Mouse (Mus musculus): Measurements from ENCODE around the gene Tpi1. TPM values are rescaled to one million over a fixed set of nuclear protein-coding genes. Genes with fewer than 3 reads are reported as not detected.

Gene Tpi1
- 11.3 and 43.1 TPM in 2 replicates for polyA plus RNA-seq (2012; ENCODE audit: low replicate concordance)

GRCm38 (mm10) chr6:124813933-124814332 is at the start of gene Tpi1:
Tpi1 (minus strand) TSS chr6:124814296.

DNA sequence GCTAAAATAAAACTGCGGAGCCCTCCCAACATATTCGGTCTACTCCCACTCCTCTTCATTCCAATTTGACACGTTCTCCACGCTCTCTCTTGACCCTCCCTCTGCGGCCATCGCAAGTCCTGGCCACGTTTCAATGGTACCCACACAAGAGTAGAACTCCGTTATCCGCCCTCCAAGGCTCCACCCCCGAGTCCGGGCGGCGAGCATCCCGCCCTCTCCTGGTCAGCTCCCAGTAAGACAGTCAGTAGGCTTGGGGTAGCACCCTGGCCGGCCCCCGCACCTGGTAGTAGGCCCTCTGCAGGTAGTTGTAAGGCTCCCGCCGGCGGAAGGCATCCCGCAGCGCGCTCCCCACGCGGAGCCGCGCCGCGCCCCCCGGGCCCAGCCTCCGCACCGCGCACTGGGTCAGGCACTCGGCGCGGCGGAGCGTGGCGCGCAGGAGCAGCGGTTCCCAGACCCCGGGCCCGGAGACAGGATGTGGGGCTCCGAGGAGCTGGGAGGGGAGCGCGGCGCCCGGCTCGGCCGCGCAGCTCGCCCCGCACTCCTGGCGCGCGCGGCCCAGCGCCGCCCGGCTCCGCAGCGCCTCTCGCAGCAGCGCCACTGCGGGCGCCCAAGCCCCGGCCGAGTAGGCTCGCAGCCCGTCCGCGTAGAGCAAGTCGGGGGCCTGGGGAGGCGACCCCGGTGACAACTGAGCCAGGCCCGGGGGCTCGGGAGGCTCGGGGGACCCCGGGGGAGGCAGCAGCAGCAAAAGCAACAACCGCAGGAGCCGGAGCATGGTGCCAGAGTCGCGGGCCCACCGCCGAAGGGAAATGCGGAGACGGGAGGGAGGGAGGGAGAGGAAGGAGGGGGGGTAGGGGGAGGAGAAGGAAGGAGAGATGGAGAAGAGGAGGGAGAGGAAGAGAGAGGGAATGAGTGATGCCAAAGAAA is 43.1 kb upstream of the Tpi1 start, which contains the start of gene P3h3:
Gene P3h3 (minus strand): TSS at position 837 of the 924 bp plus-strand sequence.

GRCm38 (mm10) chr6:124840241-124841167 is 26.4 kb upstream of the Tpi1 start, which contains the start of gene Gnb3:
Gnb3 (minus strand) TSS chr6:124840275.

GRCm38 (mm10) chr6:124828868-124829798 is 15.0 kb upstream of the Tpi1 start, which contains the start of the genes Usp5 and Cdca3:
Usp5 (minus strand) TSS chr6:124829484.
Cdca3 (plus strand) TSS chr6:124829547.

GRCm38 (mm10) chr6:124808358-124809012 is 5.6 kb downstream of the Tpi1 start, which contains the start of gene Spsb2:
Spsb2 (plus strand) TSS chr6:124808661.

GRCm38 (mm10) chr6:124779222-124779983 is 34.7 kb downstream of the Tpi1 start, which contains the start of gene Lrrc23:
Lrrc23 (minus strand) TSS chr6:124779727.

GRCm38 (mm10) chr6:124769101-124769765 is 44.9 kb downstream of the Tpi1 start, which contains the start of gene Eno2:
Eno2 (minus strand) TSS chr6:124769673.

Other genes with a start within 250 kb of the Tpi1 start
- not detected in 2 replicates for gene C1rb, start 244.0 kb downstream of the Tpi1 start, polyA plus RNA-seq (2012; ENCODE audit: low replicate concordance)
- gene C1s2, start 178.2 kb downstream of the Tpi1 start, polyA plus RNA-seq (2012; ENCODE audit: low replicate concordance): not detected in 2 replicates
- gene Lpcat3, start 151.3 kb downstream of the Tpi1 start, polyA plus RNA-seq (2012; ENCODE audit: low replicate concordance): 83.8 and 87.0 TPM in 2 replicates
- 107 and 155 TPM in 2 replicates for gene Emg1, start 102.1 kb downstream of the Tpi1 start, polyA plus RNA-seq (2012; ENCODE audit: low replicate concordance)
- 104 and 182 TPM in 2 replicates for gene Phb2, start 102.0 kb downstream of the Tpi1 start, polyA plus RNA-seq (2012; ENCODE audit: low replicate concordance)
- 219 and 299 TPM in 2 replicates for gene Ptpn6, start 75.6 kb downstream of the Tpi1 start, polyA plus RNA-seq (2012; ENCODE audit: low replicate concordance)
- 58.8 and 109 TPM in 2 replicates for gene Grcc10, start 72.9 kb downstream of the Tpi1 start, polyA plus RNA-seq (2012; ENCODE audit: low replicate concordance)
- not detected in 2 replicates for gene Gm45234, start 58.3 kb downstream of the Tpi1 start, polyA plus RNA-seq (2012; ENCODE audit: low replicate concordance)
- 113 and 201 TPM in 2 replicates for gene Atn1, start 57.8 kb downstream of the Tpi1 start, polyA plus RNA-seq (2012; ENCODE audit: low replicate concordance)
- 1.0 and 1.2 TPM in 2 replicates for gene Eno2, start 44.6 kb downstream of the Tpi1 start, polyA plus RNA-seq (2012; ENCODE audit: low replicate concordance)
- 0.48 and 1.9 TPM in 2 replicates for gene Lrrc23, start 34.6 kb downstream of the Tpi1 start, polyA plus RNA-seq (2012; ENCODE audit: low replicate concordance)
- gene Spsb2, start 5.6 kb downstream of the Tpi1 start, polyA plus RNA-seq (2012; ENCODE audit: low replicate concordance): 16.0 and 17.1 TPM in 2 replicates
- 27.3 and 47.7 TPM in 2 replicates for gene Usp5, start 15.2 kb upstream of the Tpi1 start, polyA plus RNA-seq (2012; ENCODE audit: low replicate concordance)
- gene Cdca3, start 15.3 kb upstream of the Tpi1 start, polyA plus RNA-seq (2012; ENCODE audit: low replicate concordance): 9.2 and 13.6 TPM in 2 replicates
- 0.11 and 1.2 TPM in 2 replicates for gene Gnb3, start 26.0 kb upstream of the Tpi1 start, polyA plus RNA-seq (2012; ENCODE audit: low replicate concordance)
- gene P3h3, start 43.5 kb upstream of the Tpi1 start, polyA plus RNA-seq (2012; ENCODE audit: low replicate concordance): 1.9 and 4.7 TPM in 2 replicates
- 1.7 and 7.4 TPM in 2 replicates for gene Gpr162, start 49.7 kb upstream of the Tpi1 start, polyA plus RNA-seq (2012; ENCODE audit: low replicate concordance)
- gene Cd4, start 73.9 kb upstream of the Tpi1 start, polyA plus RNA-seq (2012; ENCODE audit: low replicate concordance): 63.7 and 67.0 TPM in 2 replicates
- 17.4 and 27.6 TPM in 2 replicates for gene Lag3, start 97.4 kb upstream of the Tpi1 start, polyA plus RNA-seq (2012; ENCODE audit: low replicate concordance)
- gene Ptms, start 105.8 kb upstream of the Tpi1 start, polyA plus RNA-seq (2012; ENCODE audit: low replicate concordance): 543 and 1,849 TPM in 2 replicates
- 148 and 194 TPM in 2 replicates for gene Mlf2, start 117.1 kb upstream of the Tpi1 start, polyA plus RNA-seq (2012; ENCODE audit: low replicate concordance)
- 29.0 and 55.9 TPM in 2 replicates for gene Cops7a, start 151.2 kb upstream of the Tpi1 start, polyA plus RNA-seq (2012; ENCODE audit: low replicate concordance)
- gene Pianp, start 182.4 kb upstream of the Tpi1 start, polyA plus RNA-seq (2012; ENCODE audit: low replicate concordance): 51.0 and 101 TPM in 2 replicates
- gene Zfp384, start 194.8 kb upstream of the Tpi1 start, polyA plus RNA-seq (2012; ENCODE audit: low replicate concordance): 50.8 and 78.9 TPM in 2 replicates
- 19.0 and 38.5 TPM in 2 replicates for gene Ing4, start 225.5 kb upstream of the Tpi1 start, polyA plus RNA-seq (2012; ENCODE audit: low replicate concordance)
- gene Acrbp, start 235.4 kb upstream of the Tpi1 start, polyA plus RNA-seq (2012; ENCODE audit: low replicate concordance): 22.0 and 22.1 TPM in 2 replicates

All from hematopoietic multipotent progenitor cell, adult 10-12 weeks (in vitro differentiated cells).